Mouse (Mus musculus) hindbrain, embryonic 14.5 days (tissue): ENCODE results near the gene Sec23a. TPM values are rescaled to one million over a fixed set of nuclear protein-coding genes. Genes with fewer than 3 reads are reported as not detected.
"Not testable (repeated sequence)": the region's sequence is repeated elsewhere in the genome, so short reads cannot be mapped to it uniquely, and the experiment has no call there.

Source experiments
- ATAC-seq: fragments of 200-750 bp; cut with Nextera tagmentation; 2 replicates; pipeline ENCODE4 v1.8.0; 2017; ENCODE audit warnings: moderate number of reproducible peaks, mild to moderate bottlenecking, moderate TSS enrichment, moderate library complexity; ENCODE audit not compliant: low FRiP score
- DNase-seq: peaks from one replicate; pipeline ENCODE4 v3.0.0-alpha.2; 2015; ENCODE audit warnings: low spot score
- H3K27ac ChIP-seq: fragments of 300-500 bp; sonication (generic); 2 replicates; pipeline ENCODE4 v1.5.1; 2014; ENCODE audit warnings: mild to moderate bottlenecking, moderate library complexity
- H3K27me3 ChIP-seq: fragments of 300-500 bp; sonication (generic); 2 replicates; pipeline ENCODE4 v1.6.1; 2014; ENCODE audit warnings: mild to moderate bottlenecking, low read length, mixed read lengths; ENCODE audit not compliant: control insufficient read depth, insufficient read depth
- H3K36me3 ChIP-seq: fragments of 300-500 bp; sonication (generic); replicated peaks from 2 replicates; pipeline ENCODE4 v1.6.1; 2014; ENCODE audit not compliant: control insufficient read depth, insufficient read depth
- H3K4me1 ChIP-seq: fragments of 300-500 bp; sonication (generic); replicated peaks from 2 replicates; pipeline ENCODE4 v1.6.1; 2014; ENCODE audit warnings: antibody characterized with exemption, low read length, mixed read lengths; ENCODE audit not compliant: control insufficient read depth, insufficient read depth
- H3K4me2 ChIP-seq: fragments of 300-500 bp; sonication (generic); replicated peaks from 2 replicates; pipeline ENCODE4 v1.6.1; 2014; ENCODE audit warnings: mild to moderate bottlenecking, moderate library complexity
- H3K4me3 ChIP-seq: fragments of 300-500 bp; sonication (generic); replicated peaks from 2 replicates; pipeline ENCODE4 v1.5.1; 2014; ENCODE audit warnings: mild to moderate bottlenecking, low read length
- H3K9ac ChIP-seq: fragments of 300-500 bp; sonication (generic); 2 replicates; pipeline ENCODE4 v1.6.1; 2014
- H3K9me3 ChIP-seq: fragments of 300-500 bp; sonication (generic); 2 replicates; pipeline ENCODE4 v1.6.1; 2016; ENCODE audit warnings: low read length; ENCODE audit not compliant: control insufficient read depth
- WGBS: fragments of 180-500 bp; shearing (Covaris S2); extraction: QIAGEN DNeasy Blood & Tissue Kit; methylation state at CpG from one replicate; pipeline ENCODE4 v1.1.7; 2014; 5-methylcytosine and 5-hydroxymethylcytosine counted together
- polyA plus RNA-seq: library from polyadenylated mRNA; unstranded; fragments of >200 nt; fragmentation: Nextera tagmentation; extraction: Ambion mirVana; gene quantifications from 2 replicates; pipeline ENCODE4 v1.2.1, GENCODE M21; 2014

The Sec23a gene
- 130 and 144 TPM in 2 replicates for polyA plus RNA-seq

GRCm38 (mm10) chr12:59011844-59012709 lies at the start of gene Sec23a:
Gene Sec23a, minus strand, starts transcription at chr12:59012017.
- H3K27ac ChIP-seq, result peak within 1 kb of the TSS; percentile 87
- H3K9ac ChIP-seq, result peak within 1 kb of the TSS; percentile 77
- peak; percentile 95 for DNase-seq
- peaks cover 27% of the 10 kb centered on the region for H3K4me1 ChIP-seq
- H3K4me3 ChIP-seq, result peak within 1 kb of the TSS; percentile 62
- H3K27me3 ChIP-seq, result no peaks in the 10 kb centered on the region
- peaks cover 2% of the 10 kb centered on the region for H3K36me3 ChIP-seq
- under 1% methylated on average over 48 of the region's 48 CpGs for WGBS
- ATAC-seq, result peak; percentile 98
- no peaks in the 10 kb centered on the region for H3K9me3 ChIP-seq
- peak within 1 kb of the TSS; percentile 89 for H3K4me2 ChIP-seq

- Histone ChIP-seq H3K27ac (peak within 1 kb of the TSS; percentile 97), H3K4me3 (peak within 1 kb of the TSS; percentile 89), H3K9me3 (no peaks in the 10 kb centered on the region), H3K4me1 (peaks cover 25% of the 10 kb centered on the region), H3K4me2 (peak within 1 kb of the TSS; percentile 93), H3K9ac (peak within 1 kb of the TSS; percentile 95), H3K27me3 (no peaks in the 10 kb centered on the region), H3K36me3 (peaks cover 18% of the 10 kb centered on the region)
- ATAC-seq (peak; percentile 97), DNase-seq (peak; percentile 79)
- whole genome bisulfite sequencing, result under 1% methylated on average over 49 of the region's 49 CpGs
Measured at GRCm38 (mm10) chr12:59060993-59061595, 49.3 kb upstream of the Sec23a start, which contains the start of gene Trappc6b. Gene Trappc6b, minus strand, starts transcription at chr12:59061472.

GRCm38 (mm10) chr12:59060322-59060721 lies 48.5 kb upstream of the Sec23a start:
- 65% methylated on average over 4 of the region's 4 CpGs for WGBS

GRCm38 (mm10) chr12:59058242-59058641 lies 46.4 kb upstream of the Sec23a start:
- H3K4me2 ChIP-seq, result 0 out of 2 replicates have a peak overlapping the region, but pooled peaks have one; percentile 93
- H3K27ac ChIP-seq, DNase-seq, H3K27me3 ChIP-seq, ATAC-seq, H3K4me3 ChIP-seq, H3K9ac ChIP-seq, H3K9me3 ChIP-seq: not testable (repeated sequence)
- H3K36me3 ChIP-seq, result peaks cover 18% of the 10 kb centered on the region
- WGBS, result 92% methylated on average over 5 of the region's 5 CpGs
- H3K4me1 ChIP-seq, result peaks cover 22% of the 10 kb centered on the region

More at GRCm38 (mm10) chr12:59060322-59060721, 48.5 kb upstream of the Sec23a start:
- peak overlapping the region; percentile 89 for H3K4me3 ChIP-seq
- H3K27me3 ChIP-seq, result no peaks in the 10 kb centered on the region
- ATAC-seq (no peak), DNase-seq (no peak)
- H3K9me3 ChIP-seq, result no peaks in the 10 kb centered on the region
- H3K4me1 ChIP-seq, result peaks cover 22% of the 10 kb centered on the region
- H3K36me3 ChIP-seq, result peaks cover 18% of the 10 kb centered on the region
- H3K27ac ChIP-seq, result peak overlapping the region; percentile 97
- peak overlapping the region; percentile 95 for H3K9ac ChIP-seq
- peak overlapping the region; percentile 93 for H3K4me2 ChIP-seq

- WGBS, result 96% methylated on average over 11 of the region's 11 CpGs
- H3K27ac ChIP-seq, result no peak overlapping the region
- no peaks in the 10 kb centered on the region for H3K27me3 ChIP-seq
- ATAC-seq, result no peak
- H3K9ac ChIP-seq, result no peak overlapping the region
- peaks cover 18% of the 10 kb centered on the region for H3K36me3 ChIP-seq
- H3K4me2 ChIP-seq, result no peak overlapping the region
- peaks cover 22% of the 10 kb centered on the region for H3K4me1 ChIP-seq
- DNase-seq, result no peak
- H3K9me3 ChIP-seq, result no peaks in the 10 kb centered on the region
- H3K4me3 ChIP-seq, result no peak overlapping the region
Measured at GRCm38 (mm10) chr12:59056222-59056621, 44.4 kb upstream of the Sec23a start.

GRCm38 (mm10) chr12:59055196-59055850 lies 43.5 kb upstream of the Sec23a start:
- H3K4me1 ChIP-seq, result peaks cover 22% of the 10 kb centered on the region
- no peak overlapping the region for H3K4me3 ChIP-seq
- H3K27me3 ChIP-seq, result no peaks in the 10 kb centered on the region
- no peaks in the 10 kb centered on the region for H3K9me3 ChIP-seq
- no peak overlapping the region for H3K27ac ChIP-seq
- WGBS, result 79% methylated on average over 4 of the region's 4 CpGs
- DNase-seq, result no peak
- H3K36me3 ChIP-seq, result peaks cover 23% of the 10 kb centered on the region
- no peak for ATAC-seq
- no peak overlapping the region for H3K9ac ChIP-seq
- no peak overlapping the region for H3K4me2 ChIP-seq

- Histone ChIP-seq H3K27me3 (no peaks in the 10 kb centered on the region), H3K9me3 (no peaks in the 10 kb centered on the region), H3K4me2 (no peak overlapping the region), H3K27ac (no peak overlapping the region), H3K9ac (no peak overlapping the region), H3K4me1 (peaks cover 8% of the 10 kb centered on the region), H3K4me3 (no peak overlapping the region), H3K36me3 (peaks cover 28% of the 10 kb centered on the region)
- DNase-seq (no peak), ATAC-seq (no peak)
Measured at GRCm38 (mm10) chr12:59053976-59054375, 42.2 kb upstream of the Sec23a start.

GRCm38 (mm10) chr12:59053166-59053565 lies 41.3 kb upstream of the Sec23a start:
- 92% methylated on average over 5 of the region's 5 CpGs for WGBS
- Histone ChIP-seq H3K27ac (no peak overlapping the region), H3K4me2 (no peak overlapping the region), H3K9ac (no peak overlapping the region), H3K4me3 (no peak overlapping the region), H3K36me3 (peaks cover 31% of the 10 kb centered on the region), H3K9me3 (no peaks in the 10 kb centered on the region), H3K4me1 (0 out of 2 replicates have a peak, but pooled peaks cover 4% of the 10 kb centered on the region), H3K27me3 (no peaks in the 10 kb centered on the region)
- ATAC-seq, result no peak
- DNase-seq, result no peak

- H3K4me2 ChIP-seq, result no peak overlapping the region
- no peak overlapping the region for H3K27ac ChIP-seq
- H3K9me3 ChIP-seq, result no peaks in the 10 kb centered on the region
- no peaks in the 10 kb centered on the region for H3K27me3 ChIP-seq
- H3K36me3 ChIP-seq, result peaks cover 34% of the 10 kb centered on the region
- WGBS, result 99% methylated on average over 3 of the region's 3 CpGs
- H3K4me1 ChIP-seq, result no peaks in the 10 kb centered on the region
- no peak overlapping the region for H3K4me3 ChIP-seq
- DNase-seq, result no peak
- no peak for ATAC-seq
- no peak overlapping the region for H3K9ac ChIP-seq
Measured at GRCm38 (mm10) chr12:59052470-59052869, 40.7 kb upstream of the Sec23a start.
